Mouse (Mus musculus): ENCODE data around the gene Fut7. TPM values are rescaled to one million over a fixed set of nuclear protein-coding genes. Genes with fewer than 3 reads are reported as not detected.

Fut7 gene
- total RNA-seq, 2 experiments from 2014 or later: 4.9 to 6.3 TPM

GRCm38 (mm10) chr2:25456205-25456953, 33.3 kb downstream of the Fut7 start, which contains the start of gene Clic3:
TSS of gene Clic3 (plus strand) at chr2:25456838.
- no peak for ATAC-seq (replicated peaks; ENCODE audit: low FRiP score, low TSS enrichment, poor library complexity, severe bottlenecking)

GRCm38 (mm10) chr2:25457022-25457896, 34.2 kb downstream of the Fut7 start:
- ATAC-seq (replicated peaks; ENCODE audit: low FRiP score, low TSS enrichment, poor library complexity, severe bottlenecking): no peak

GRCm38 (mm10) chr2:25458911-25459310, 35.8 kb downstream of the Fut7 start:
- ATAC-seq (replicated peaks; ENCODE audit: low FRiP score, low TSS enrichment, poor library complexity, severe bottlenecking): 0 out of 2 replicates have a peak, but pooled peaks have one; percentile 23

- no peak for ATAC-seq (replicated peaks; ENCODE audit: low FRiP score, low TSS enrichment, poor library complexity, severe bottlenecking)
Measured at GRCm38 (mm10) chr2:25460135-25460534, 37.1 kb downstream of the Fut7 start.

GRCm38 (mm10) chr2:25460551-25461309, 37.7 kb downstream of the Fut7 start, which contains the start of gene Paxx:
TSS of gene Paxx (minus strand) at chr2:25461094.
- peak; percentile 88 for ATAC-seq (replicated peaks; ENCODE audit: low FRiP score, low TSS enrichment, poor library complexity, severe bottlenecking)

- ATAC-seq (replicated peaks; ENCODE audit: low FRiP score, low TSS enrichment, poor library complexity, severe bottlenecking): no peak
Measured at GRCm38 (mm10) chr2:25461407-25461806, 38.3 kb downstream of the Fut7 start.

GRCm38 (mm10) chr2:25463630-25464029, 40.6 kb downstream of the Fut7 start:
- no peak for ATAC-seq (replicated peaks; ENCODE audit: low FRiP score, low TSS enrichment, poor library complexity, severe bottlenecking)

GRCm38 (mm10) chr2:25465256-25465655, 42.2 kb downstream of the Fut7 start:
- no peak for ATAC-seq (replicated peaks; ENCODE audit: low FRiP score, low TSS enrichment, poor library complexity, severe bottlenecking)

GRCm38 (mm10) chr2:25465816-25466635, 43.0 kb downstream of the Fut7 start:
- no peak for ATAC-seq (replicated peaks; ENCODE audit: low FRiP score, low TSS enrichment, poor library complexity, severe bottlenecking)

GRCm38 (mm10) chr2:25467606-25468303, 44.7 kb downstream of the Fut7 start:
- no peak for ATAC-seq (replicated peaks; ENCODE audit: low FRiP score, low TSS enrichment, poor library complexity, severe bottlenecking)

GRCm38 (mm10) chr2:25468962-25469915, 46.2 kb downstream of the Fut7 start:
- ATAC-seq (replicated peaks; ENCODE audit: low FRiP score, low TSS enrichment, poor library complexity, severe bottlenecking): no peak

GRCm38 (mm10) chr2:25469969-25470368, 46.9 kb downstream of the Fut7 start, which contains the start of gene Ptgds:
TSS of gene Ptgds (minus strand) at chr2:25470046.
- ATAC-seq (replicated peaks; ENCODE audit: low FRiP score, low TSS enrichment, poor library complexity, severe bottlenecking): no peak

GRCm38 (mm10) chr2:25472550-25472949, 49.5 kb downstream of the Fut7 start:
- ATAC-seq (replicated peaks; ENCODE audit: low FRiP score, low TSS enrichment, poor library complexity, severe bottlenecking): no peak
